Mouse (Mus musculus) thymus, adult 2 months (tissue): ENCODE results near the gene Shroom3. TPM values are rescaled to one million over a fixed set of nuclear protein-coding genes. Genes with fewer than 3 reads are reported as not detected.

ENCODE experiments used
- DNase-seq: peaks from one replicate; pipeline ENCODE4 v3.0.0; 2021
- H3K27ac ChIP-seq: fragments of 200-500 bp; 2 replicates; pipeline ENCODE4 v1.5.1; 2012; ENCODE audit warnings: low read length, control low read depth; ENCODE audit not compliant: control insufficient read depth, insufficient read depth
- H3K27me3 ChIP-seq: fragments of 200-500 bp; 2 replicates; pipeline ENCODE4 v1.6.1; 2012; ENCODE audit warnings: mild to moderate bottlenecking, low read length, moderate library complexity, mixed read lengths; ENCODE audit not compliant: control insufficient read depth, insufficient read depth
- H3K36me3 ChIP-seq: fragments of 200-500 bp; 2 replicates; pipeline ENCODE4 v1.6.1; 2012; ENCODE audit warnings: mild to moderate bottlenecking, low read length, moderate library complexity; ENCODE audit not compliant: control insufficient read depth, insufficient read depth
- H3K4me1 ChIP-seq: fragments of 200-500 bp; replicated peaks from 2 replicates; pipeline ENCODE4 v1.6.1; 2012; ENCODE audit warnings: low read length; ENCODE audit not compliant: control insufficient read depth, insufficient read depth
- H3K4me3 ChIP-seq: fragments of 200-500 bp; 2 replicates; pipeline ENCODE4 v1.5.1; 2012; ENCODE audit warnings: mild to moderate bottlenecking, low read length, control low read depth, moderate library complexity; ENCODE audit not compliant: control insufficient read depth, insufficient read depth
- CTCF ChIP-seq: fragments of 200-500 bp; IDR thresholded peaks from 2 replicates; pipeline ENCODE4 v1.5.1; 2012; ENCODE audit warnings: mild to moderate bottlenecking, control low read depth, low read length, moderate library complexity, borderline replicate concordance; ENCODE audit not compliant: control insufficient read depth, poor library complexity, insufficient read depth; ENCODE audit errors: extremely low read depth
- POLR2A ChIP-seq: fragments of 200-500 bp; IDR thresholded peaks from 2 replicates; pipeline ENCODE4 v1.6.1; 2012; ENCODE audit warnings: mild to moderate bottlenecking, low read length, control low read depth, moderate library complexity; ENCODE audit not compliant: control insufficient read depth, poor library complexity, insufficient read depth; ENCODE audit errors: extremely low read depth
- WGBS: fragments of 180-500 bp; shearing (Covaris S2); methylation state at CpG from one replicate; pipeline ENCODE4 v1.1.7; 2018; 5-methylcytosine and 5-hydroxymethylcytosine counted together
- polyA plus RNA-seq: library from polyadenylated mRNA; depleted of rRNA; stranded (reverse); fragments of >200 nt; gene quantifications from 2 replicates; pipeline ENCODE4 v1.2.3, GENCODE M21; 2012

The Shroom3 gene
- polyA plus RNA-seq, 1 experiment = 4.0 TPM

DNA sequence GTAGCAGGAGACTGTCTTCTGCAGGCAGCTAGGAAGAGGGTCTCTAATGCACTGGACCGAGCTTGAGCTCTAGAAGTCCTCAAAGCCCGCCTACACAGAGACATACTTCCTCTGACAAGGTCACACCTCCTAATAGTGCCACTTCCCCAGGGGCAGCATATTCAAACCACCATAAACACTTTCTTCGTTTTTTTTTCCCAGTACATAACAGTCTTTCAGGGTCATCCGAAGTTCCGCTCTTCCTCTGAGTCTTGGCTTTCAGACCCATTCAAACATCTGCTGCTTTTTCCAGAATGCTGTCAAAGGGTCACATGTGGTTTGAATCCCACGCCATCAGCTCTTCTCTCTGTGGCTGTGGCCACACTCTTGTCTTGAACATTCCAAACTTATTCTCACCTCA lies 247.3 kb downstream of the Shroom3 start:
- 68% methylated on average over 6 of the region's 6 CpGs for WGBS
- no peaks in the 10 kb centered on the region for H3K4me1 ChIP-seq
- TF ChIP-seq POLR2A (no peak), CTCF (no peak)
- H3K4me3 ChIP-seq = no peak overlapping the region
- H3K36me3 ChIP-seq = no peaks in the 10 kb centered on the region
- no peak for DNase-seq
- no peak overlapping the region for H3K27ac ChIP-seq
- no peaks in the 10 kb centered on the region for H3K27me3 ChIP-seq

DNA sequence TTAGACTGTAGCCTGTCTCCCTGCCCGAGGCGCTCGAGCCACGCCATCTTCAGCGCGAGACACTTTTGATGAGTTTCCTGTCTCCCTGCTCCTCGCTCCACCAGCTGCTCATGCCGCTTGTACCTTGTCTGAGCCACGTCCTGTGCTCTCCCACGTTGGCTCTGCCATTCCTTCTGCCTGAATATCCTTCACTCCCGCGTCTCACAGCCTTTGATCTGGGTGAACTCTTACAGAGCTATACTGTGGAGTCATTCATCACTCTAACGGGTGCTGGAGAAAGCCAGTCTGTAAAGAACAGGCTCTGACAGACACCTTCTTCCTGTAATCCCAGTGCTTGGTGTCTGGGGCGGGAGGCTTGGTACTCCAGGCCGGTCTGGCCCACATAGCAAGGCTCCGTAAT lies 248.1 kb downstream of the Shroom3 start:
- H3K27ac ChIP-seq = no peak overlapping the region
- no peaks in the 10 kb centered on the region for H3K36me3 ChIP-seq
- no peaks in the 10 kb centered on the region for H3K27me3 ChIP-seq

DNA sequence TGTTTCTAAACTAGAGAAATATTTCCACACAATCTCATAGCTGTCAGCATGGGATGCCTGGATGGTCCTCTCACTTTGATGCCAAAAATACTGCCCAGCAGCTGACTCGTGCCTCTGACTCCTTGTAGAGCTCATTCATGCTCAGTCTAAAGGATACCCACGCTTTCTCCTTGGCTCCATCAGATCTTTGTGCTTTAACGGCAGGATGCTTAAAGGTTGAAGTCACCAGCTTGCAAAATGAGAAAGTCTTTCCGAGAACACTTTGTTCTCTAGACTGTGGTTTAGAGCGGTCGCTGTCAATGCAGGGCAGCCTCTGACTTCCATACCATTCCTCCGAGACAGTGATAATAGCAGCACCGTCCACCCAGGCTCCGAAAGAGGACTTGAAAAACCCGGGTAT lies 249.8 kb downstream of the Shroom3 start:
- no peak overlapping the region for H3K27ac ChIP-seq
- DNase-seq = no peak
- 89% methylated on average over 10 of the region's 10 CpGs for WGBS
- no peaks in the 10 kb centered on the region for H3K27me3 ChIP-seq
- H3K36me3 ChIP-seq = no peaks in the 10 kb centered on the region
- no peak for TF ChIP-seq CTCF
- no peak for TF ChIP-seq POLR2A
- no peaks in the 10 kb centered on the region for H3K4me1 ChIP-seq
- no peak overlapping the region for H3K4me3 ChIP-seq

More for the DNA sequence above, 248.1 kb downstream of the Shroom3 start:
- H3K4me1 ChIP-seq = no peaks in the 10 kb centered on the region
- TF ChIP-seq POLR2A (no peak), CTCF (no peak)
- no peak overlapping the region for H3K4me3 ChIP-seq
- no peak for DNase-seq
- 89% methylated on average over 16 of the region's 16 CpGs for WGBS

DNA sequence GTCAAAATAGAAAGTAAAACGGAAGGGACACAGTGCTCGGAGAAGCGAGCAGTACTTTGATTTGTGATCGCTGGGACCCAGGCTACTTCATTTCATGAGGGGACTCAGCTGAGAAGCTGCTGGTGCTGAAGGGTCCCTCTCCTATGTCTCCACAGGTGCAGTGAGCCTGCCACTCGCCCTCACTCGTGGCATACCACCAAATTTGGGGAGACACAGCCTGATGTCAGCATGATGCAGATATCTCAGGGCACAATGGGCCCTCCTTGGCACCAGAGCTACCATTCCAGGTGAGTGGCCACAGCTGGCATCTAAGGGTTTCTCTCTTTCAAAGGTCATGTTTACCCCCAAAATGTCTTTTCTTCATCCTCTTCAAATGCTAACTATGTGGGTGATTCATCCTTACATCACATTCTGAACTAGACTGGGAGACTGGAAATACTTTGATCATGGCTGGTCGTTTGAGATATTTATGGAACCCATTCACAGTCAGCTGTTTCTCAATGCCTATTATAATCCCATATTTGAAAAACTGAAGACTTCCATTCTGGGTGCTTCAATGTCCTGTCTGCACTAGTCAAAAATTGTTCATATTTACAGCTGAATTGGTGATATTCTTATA lies 250.5 kb downstream of the Shroom3 start:
- H3K4me1 ChIP-seq = no peaks in the 10 kb centered on the region
- H3K27me3 ChIP-seq = no peaks in the 10 kb centered on the region
- H3K27ac ChIP-seq = no peak overlapping the region
- H3K36me3 ChIP-seq = no peaks in the 10 kb centered on the region
- no peak overlapping the region for H3K4me3 ChIP-seq
- WGBS = 79% methylated on average over 7 of the region's 7 CpGs
- no peak for DNase-seq
- TF ChIP-seq POLR2A (no peak), CTCF (no peak)

DNA sequence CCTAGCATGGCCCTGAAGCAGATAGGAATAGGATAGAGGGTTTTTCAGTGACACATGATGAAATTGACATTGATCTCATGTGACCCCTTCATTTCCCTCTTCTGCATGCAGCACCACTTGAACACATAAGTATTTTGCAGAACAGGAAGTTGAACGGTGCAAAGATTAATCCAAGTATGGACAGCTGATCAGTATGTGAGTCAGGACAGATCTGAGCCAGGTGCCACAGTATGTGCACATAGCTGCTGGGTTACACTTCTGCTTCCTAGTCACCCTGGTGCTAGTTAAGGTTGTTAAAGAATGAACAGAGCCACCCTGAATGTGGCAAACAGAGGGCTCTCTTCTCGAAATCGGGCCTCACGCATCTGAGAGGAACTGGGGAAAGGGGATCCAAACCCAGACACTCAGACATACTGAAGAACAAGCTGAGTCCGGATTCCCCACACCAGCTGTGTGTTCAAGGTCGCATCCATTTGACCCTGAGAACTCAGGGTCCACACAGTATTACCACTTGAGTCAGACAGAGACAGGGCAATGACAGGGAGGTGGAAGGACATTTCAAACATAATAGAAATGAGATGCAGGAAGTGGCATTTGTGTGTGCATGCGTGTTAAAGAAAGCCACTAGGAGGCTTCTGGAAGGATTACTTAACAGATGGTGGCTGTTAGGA lies 251.2 kb downstream of the Shroom3 start:
- no peaks in the 10 kb centered on the region for H3K4me1 ChIP-seq
- DNase-seq = no peak
- no peak overlapping the region for H3K4me3 ChIP-seq
- no peak overlapping the region for H3K27ac ChIP-seq
- H3K36me3 ChIP-seq = no peaks in the 10 kb centered on the region
- no peak for TF ChIP-seq CTCF
- TF ChIP-seq POLR2A = no peak
- 53% methylated on average over 7 of the region's 7 CpGs for WGBS
- H3K27me3 ChIP-seq = no peaks in the 10 kb centered on the region

DNA sequence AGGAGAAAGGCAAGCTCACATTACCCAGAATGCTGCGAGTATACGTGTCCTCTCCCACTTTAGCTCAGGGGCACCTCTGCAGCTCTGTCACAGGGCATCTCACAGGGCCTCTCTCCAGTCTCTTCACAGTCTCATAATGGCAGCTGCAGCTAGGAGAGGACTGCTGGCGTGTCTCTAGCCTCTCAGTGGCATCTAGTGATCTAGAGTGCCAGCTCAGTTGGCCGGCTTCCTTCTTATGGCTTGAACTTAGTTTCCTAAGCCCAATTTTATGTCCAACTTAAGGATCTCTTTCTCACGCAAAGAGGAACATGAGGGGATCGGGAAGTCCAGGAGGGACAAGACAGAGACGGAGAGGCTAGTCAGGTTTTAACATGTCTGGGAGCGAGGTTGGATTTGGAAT lies 252.6 kb downstream of the Shroom3 start:
- H3K4me1 ChIP-seq = no peaks in the 10 kb centered on the region
- TF ChIP-seq CTCF = no peak
- no peak for TF ChIP-seq POLR2A
- no peak overlapping the region for H3K4me3 ChIP-seq
- H3K27me3 ChIP-seq = no peaks in the 10 kb centered on the region
- WGBS = 90% methylated on average over 8 of the region's 8 CpGs
- no peak for DNase-seq
- no peak overlapping the region for H3K27ac ChIP-seq
- no peaks in the 10 kb centered on the region for H3K36me3 ChIP-seq

DNA sequence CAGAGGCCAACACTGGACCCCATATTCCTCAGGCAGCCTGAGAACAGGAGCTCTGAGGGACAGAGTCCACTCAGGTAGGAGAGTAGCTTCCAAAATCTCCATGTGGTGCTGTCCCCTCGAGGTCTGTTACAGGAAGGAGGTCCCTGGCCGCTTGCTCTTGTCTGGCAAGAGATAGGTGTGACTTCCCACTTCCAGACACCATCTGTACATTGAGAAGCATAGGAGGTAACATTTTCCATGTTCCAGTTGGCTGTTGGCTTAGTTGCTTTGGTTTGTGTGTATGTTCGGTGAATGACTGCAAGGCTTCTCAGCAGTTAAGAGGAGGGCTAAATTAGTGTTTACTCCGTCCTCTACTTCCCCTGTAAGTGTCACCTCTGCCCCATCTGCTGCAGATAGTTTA lies 254.5 kb downstream of the Shroom3 start:
- Histone ChIP-seq H3K4me3 (no peak overlapping the region), H3K4me1 (no peaks in the 10 kb centered on the region), H3K27me3 (no peaks in the 10 kb centered on the region), H3K36me3 (no peaks in the 10 kb centered on the region), H3K27ac (no peak overlapping the region)
- DNase-seq = no peak
- TF ChIP-seq POLR2A (no peak), CTCF (no peak)
- WGBS = 83% methylated on average over 4 of the region's 4 CpGs
